Mouse (Mus musculus) stomach, postnatal 0 days (tissue): ENCODE measurements around the gene Hdac6.

Experiments used
- CTCF ChIP-seq: IDR thresholded peaks from 2 replicates; pipeline ENCODE4 v1.5.1; 2016; ENCODE audit warnings: antibody characterized with exemption, low read depth, mild to moderate bottlenecking, moderate library complexity
- EP300 ChIP-seq: optimal IDR thresholded peaks from 2 replicates; pipeline ENCODE3; 2016; ENCODE audit warnings: antibody characterized with exemption

DNA sequence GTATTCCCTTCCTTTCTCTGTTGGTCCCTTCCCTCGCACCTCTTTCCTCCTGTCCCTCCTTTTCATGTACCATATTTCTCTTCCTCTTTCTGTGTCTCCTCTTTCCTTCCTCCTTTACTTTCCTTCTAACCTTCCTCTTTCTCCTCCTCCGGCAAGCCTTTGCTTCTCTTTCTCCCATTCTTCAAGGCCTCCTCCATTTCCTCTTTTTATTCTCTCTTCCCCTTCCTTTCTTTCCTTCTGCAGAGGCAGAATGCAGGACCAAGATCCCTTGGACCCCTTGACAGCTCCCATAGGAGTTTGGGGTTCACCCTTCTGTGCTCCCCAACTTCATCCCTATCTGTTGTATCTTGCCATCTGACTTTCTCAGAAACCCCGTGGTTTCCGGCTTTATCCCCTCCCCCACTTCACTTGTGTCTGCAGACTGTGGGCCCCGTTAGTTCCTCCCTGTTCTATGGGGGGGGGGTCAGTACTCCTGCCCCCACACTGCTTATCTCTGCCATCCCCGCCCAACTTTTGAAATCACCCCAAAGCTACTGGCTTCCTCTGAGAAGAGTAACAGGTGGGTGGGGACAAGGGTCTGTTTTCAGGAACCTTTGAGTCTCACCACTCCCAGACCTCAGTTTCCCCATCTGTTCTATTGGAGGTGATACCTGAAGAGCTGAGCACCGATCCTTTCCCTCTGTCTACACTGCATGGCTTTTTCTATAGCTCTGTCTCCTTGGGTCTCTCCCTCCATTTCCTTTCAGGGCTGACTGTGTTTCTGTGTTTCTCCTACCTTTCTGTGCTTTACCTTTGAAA, 16.3 kb upstream of the Hdac6 start:
- TF ChIP-seq CTCF (no peak), EP300 (no peak)
